Mouse (Mus musculus) hindbrain, embryonic 14.5 days (tissue): ENCODE results near the gene Ccp110. TPM values are rescaled to one million over a fixed set of nuclear protein-coding genes. Genes with fewer than 3 reads are reported as not detected.

Source experiments
- ATAC-seq: fragments of 200-750 bp; cut with Nextera tagmentation; 2 replicates; pipeline ENCODE4 v1.8.0; 2017; ENCODE audit warnings: moderate number of reproducible peaks, mild to moderate bottlenecking, moderate TSS enrichment, moderate library complexity; ENCODE audit not compliant: low FRiP score
- DNase-seq: peaks from one replicate; pipeline ENCODE4 v3.0.0-alpha.2; 2015; ENCODE audit warnings: low spot score
- H3K27ac ChIP-seq: fragments of 300-500 bp; sonication (generic); 2 replicates; pipeline ENCODE4 v1.5.1; 2014; ENCODE audit warnings: mild to moderate bottlenecking, moderate library complexity
- H3K27me3 ChIP-seq: fragments of 300-500 bp; sonication (generic); 2 replicates; pipeline ENCODE4 v1.6.1; 2014; ENCODE audit warnings: mild to moderate bottlenecking, low read length, mixed read lengths; ENCODE audit not compliant: control insufficient read depth, insufficient read depth
- H3K36me3 ChIP-seq: fragments of 300-500 bp; sonication (generic); replicated peaks from 2 replicates; pipeline ENCODE4 v1.6.1; 2014; ENCODE audit not compliant: control insufficient read depth, insufficient read depth
- H3K4me1 ChIP-seq: fragments of 300-500 bp; sonication (generic); replicated peaks from 2 replicates; pipeline ENCODE4 v1.6.1; 2014; ENCODE audit warnings: antibody characterized with exemption, low read length, mixed read lengths; ENCODE audit not compliant: control insufficient read depth, insufficient read depth
- H3K4me2 ChIP-seq: fragments of 300-500 bp; sonication (generic); replicated peaks from 2 replicates; pipeline ENCODE4 v1.6.1; 2014; ENCODE audit warnings: mild to moderate bottlenecking, moderate library complexity
- H3K4me3 ChIP-seq: fragments of 300-500 bp; sonication (generic); replicated peaks from 2 replicates; pipeline ENCODE4 v1.5.1; 2014; ENCODE audit warnings: mild to moderate bottlenecking, low read length
- H3K9ac ChIP-seq: fragments of 300-500 bp; sonication (generic); 2 replicates; pipeline ENCODE4 v1.6.1; 2014
- H3K9me3 ChIP-seq: fragments of 300-500 bp; sonication (generic); 2 replicates; pipeline ENCODE4 v1.6.1; 2016; ENCODE audit warnings: low read length; ENCODE audit not compliant: control insufficient read depth
- WGBS: fragments of 180-500 bp; shearing (Covaris S2); extraction: QIAGEN DNeasy Blood & Tissue Kit; methylation state at CpG from one replicate; pipeline ENCODE4 v1.1.7; 2014; 5-methylcytosine and 5-hydroxymethylcytosine counted together
- polyA plus RNA-seq: library from polyadenylated mRNA; unstranded; fragments of >200 nt; fragmentation: Nextera tagmentation; extraction: Ambion mirVana; gene quantifications from 2 replicates; pipeline ENCODE4 v1.2.1, GENCODE M21; 2014

Ccp110 gene
- polyA plus RNA-seq, 1 experiment from 2014 or later = 18.5 TPM

- Histone ChIP-seq H3K27ac (no peak overlapping the region), H3K36me3 (peaks cover 63% of the 10 kb centered on the region), H3K4me1 (0 out of 2 replicates have a peak, but pooled peaks cover 4% of the 10 kb centered on the region), H3K27me3 (no peaks in the 10 kb centered on the region), H3K9me3 (no peaks in the 10 kb centered on the region), H3K9ac (no peak overlapping the region), H3K4me3 (no peak overlapping the region), H3K4me2 (no peak overlapping the region)
- DNase-seq = no peak
- ATAC-seq = no peak
- 82% methylated on average over 7 of the region's 7 CpGs for WGBS
These were observed 63.6 kb downstream of the Ccp110 start for GRCm38 (mm10) chr7:118775991-118776390.

GRCm38 (mm10) chr7:118776491-118776890 is 64.1 kb downstream of the Ccp110 start:
- 76% methylated on average over 9 of the region's 9 CpGs for WGBS
- Histone ChIP-seq H3K27me3 (no peaks in the 10 kb centered on the region), H3K4me1 (0 out of 2 replicates have a peak, but pooled peaks cover 4% of the 10 kb centered on the region), H3K4me2 (no peak overlapping the region), H3K9ac (no peak overlapping the region), H3K9me3 (no peaks in the 10 kb centered on the region), H3K4me3 (no peak overlapping the region), H3K36me3 (peaks cover 68% of the 10 kb centered on the region), H3K27ac (no peak overlapping the region)
- ATAC-seq (no peak), DNase-seq (no peak)

GRCm38 (mm10) chr7:118777598-118778394 is 65.4 kb downstream of the Ccp110 start:
- H3K4me2 ChIP-seq = no peak overlapping the region
- DNase-seq (no peak), ATAC-seq (no peak)
- H3K9ac ChIP-seq = no peak overlapping the region
- 80% methylated on average over 10 of the region's 10 CpGs for WGBS
- H3K4me3 ChIP-seq = no peak overlapping the region
- H3K4me1 ChIP-seq = 0 out of 2 replicates have a peak, but pooled peaks cover 4% of the 10 kb centered on the region
- no peak overlapping the region for H3K27ac ChIP-seq
- H3K36me3 ChIP-seq = peaks cover 70% of the 10 kb centered on the region
- H3K9me3 ChIP-seq = no peaks in the 10 kb centered on the region
- no peaks in the 10 kb centered on the region for H3K27me3 ChIP-seq

- H3K27ac ChIP-seq = no peak overlapping the region
- H3K4me2 ChIP-seq = no peak overlapping the region
- H3K27me3 ChIP-seq = no peaks in the 10 kb centered on the region
- H3K4me1 ChIP-seq = 0 out of 2 replicates have a peak, but pooled peaks cover 4% of the 10 kb centered on the region
- H3K9me3 ChIP-seq = no peaks in the 10 kb centered on the region
- no peak for ATAC-seq
- no peak overlapping the region for H3K9ac ChIP-seq
- peaks cover 64% of the 10 kb centered on the region for H3K36me3 ChIP-seq
- no peak overlapping the region for H3K4me3 ChIP-seq
- WGBS = 27% methylated on average over 6 of the region's 6 CpGs
- DNase-seq = no peak
These were observed 66.2 kb downstream of the Ccp110 start for GRCm38 (mm10) chr7:118778561-118778960.

- DNase-seq = no peak
- Histone ChIP-seq H3K4me1 (no peaks in the 10 kb centered on the region), H3K9ac (no peak overlapping the region), H3K27me3 (no peaks in the 10 kb centered on the region), H3K4me3 (no peak overlapping the region), H3K36me3 (peaks cover 62% of the 10 kb centered on the region), H3K4me2 (no peak overlapping the region), H3K9me3 (no peaks in the 10 kb centered on the region), H3K27ac (no peak overlapping the region)
- no peak for ATAC-seq
- 90% methylated on average over 11 of the region's 11 CpGs for WGBS
These were observed 71.1 kb downstream of the Ccp110 start for GRCm38 (mm10) chr7:118783305-118784001.

- Histone ChIP-seq H3K27me3 (no peaks in the 10 kb centered on the region), H3K27ac (no peak overlapping the region), H3K4me2 (no peak overlapping the region), H3K4me1 (no peaks in the 10 kb centered on the region), H3K9ac (no peak overlapping the region), H3K9me3 (no peaks in the 10 kb centered on the region), H3K36me3 (peaks cover 43% of the 10 kb centered on the region), H3K4me3 (no peak overlapping the region)
- DNase-seq (no peak), ATAC-seq (no peak)
- 88% methylated on average over 6 of the region's 6 CpGs for WGBS
These were observed 73.7 kb downstream of the Ccp110 start for GRCm38 (mm10) chr7:118786091-118786490.

Other genes starting within 250 kb of the Ccp110 start
- gene Itpripl2, start 220.6 kb upstream of the Ccp110 start, polyA plus RNA-seq = 0.56 and 0.84 TPM in 2 replicates
- 102 and 113 TPM in 2 replicates for gene Coq7, start 179.2 kb upstream of the Ccp110 start, polyA plus RNA-seq
- 7.5 and 8.6 TPM in 2 replicates for gene Tmc7, start 127.8 kb upstream of the Ccp110 start, polyA plus RNA-seq
- gene Tmc5, start 115.3 kb upstream of the Ccp110 start, polyA plus RNA-seq = 0.20 and 0.47 TPM in 2 replicates
- 228 and 243 TPM in 2 replicates for gene Gde1, start 6.8 kb upstream of the Ccp110 start, polyA plus RNA-seq
- 93.9 and 101 TPM in 2 replicates for gene Vps35l, start 27.7 kb downstream of the Ccp110 start, polyA plus RNA-seq
- gene Iqck, start 143.2 kb downstream of the Ccp110 start, polyA plus RNA-seq = 4.4 and 4.5 TPM in 2 replicates
- 55.0 and 64.8 TPM in 2 replicates for gene Knop1, start 143.7 kb downstream of the Ccp110 start, polyA plus RNA-seq